Mouse (Mus musculus): Measurements from ENCODE around the gene Nup107.

The Nup107 gene

GRCm38 (mm10) chr10:117792141-117793091 is at the start of gene Nup107:
Gene Nup107 (minus strand): TSS chr10:117792705.
- DNase-seq (ENCODE audit: low spot score in 2 of 2): peak; percentile 100

GRCm38 (mm10) chr10:117841765-117842164 is 49.3 kb upstream of the Nup107 start:
- DNase-seq (ENCODE audit: low spot score in 2 of 2): no peak

- no peak for DNase-seq (ENCODE audit: low spot score in 2 of 2)
Measured at GRCm38 (mm10) chr10:117840431-117840995, 48.0 kb upstream of the Nup107 start.

- no peak for DNase-seq (ENCODE audit: low spot score in 2 of 2)
Measured at GRCm38 (mm10) chr10:117839737-117840136, 47.2 kb upstream of the Nup107 start.

- DNase-seq (ENCODE audit: low spot score in 2 of 2): no peak
Measured at GRCm38 (mm10) chr10:117838924-117839323, 46.4 kb upstream of the Nup107 start.

GRCm38 (mm10) chr10:117836354-117836753 is 43.8 kb upstream of the Nup107 start:
- peak in 1 of 2 experiments; percentile 44 for DNase-seq (ENCODE audit: low spot score in 2 of 2)

- DNase-seq (ENCODE audit: low spot score in 2 of 2): no peak
Measured at GRCm38 (mm10) chr10:117835453-117835852, 42.9 kb upstream of the Nup107 start.

GRCm38 (mm10) chr10:117830797-117831196 is 38.3 kb upstream of the Nup107 start:
- no peak for DNase-seq (ENCODE audit: low spot score in 2 of 2)

- DNase-seq (ENCODE audit: low spot score in 2 of 2): no peak
Measured at GRCm38 (mm10) chr10:117829472-117830155, 37.1 kb upstream of the Nup107 start.

- DNase-seq (ENCODE audit: low spot score in 2 of 2): no peak
Measured at GRCm38 (mm10) chr10:117829022-117829421, 36.5 kb upstream of the Nup107 start.

- DNase-seq (ENCODE audit: low spot score in 2 of 2): no peak
Measured at GRCm38 (mm10) chr10:117828536-117828935, 36.0 kb upstream of the Nup107 start.

- no peak for DNase-seq (ENCODE audit: low spot score in 2 of 2)
Measured at GRCm38 (mm10) chr10:117824647-117825046, 32.1 kb upstream of the Nup107 start.

- no peak for DNase-seq (ENCODE audit: low spot score in 2 of 2)
Measured at GRCm38 (mm10) chr10:117824139-117824538, 31.6 kb upstream of the Nup107 start.

GRCm38 (mm10) chr10:117823321-117823720 is 30.8 kb upstream of the Nup107 start:
- no peak for DNase-seq (ENCODE audit: low spot score in 2 of 2)

- no peak for DNase-seq (ENCODE audit: low spot score in 2 of 2)
Measured at GRCm38 (mm10) chr10:117818600-117818999, 26.1 kb upstream of the Nup107 start.

GRCm38 (mm10) chr10:117816721-117817120 is 24.2 kb upstream of the Nup107 start:
- DNase-seq (ENCODE audit: low spot score in 2 of 2): no peak

- no peak for DNase-seq (ENCODE audit: low spot score in 2 of 2)
Measured at GRCm38 (mm10) chr10:117812501-117812900, 20.0 kb upstream of the Nup107 start.

- no peak for DNase-seq (ENCODE audit: low spot score in 2 of 2)
Measured at GRCm38 (mm10) chr10:117811555-117811954, 19.1 kb upstream of the Nup107 start.

- DNase-seq (ENCODE audit: low spot score in 2 of 2): no peak
Measured at GRCm38 (mm10) chr10:117810506-117810905, 18.0 kb upstream of the Nup107 start.

- peak in 1 of 2 experiments; percentile 55 for DNase-seq (ENCODE audit: low spot score in 2 of 2)
Measured at GRCm38 (mm10) chr10:117808068-117808467, 15.6 kb upstream of the Nup107 start.

GRCm38 (mm10) chr10:117805919-117806318 is 13.4 kb upstream of the Nup107 start:
- no peak for DNase-seq (ENCODE audit: low spot score in 2 of 2)
